Mouse (Mus musculus): ENCODE data around the gene Rcor2.

Rcor2 gene

GRCm38 (mm10) chr19:7316822-7317221 lies 49.7 kb downstream of the Rcor2 start:
- DNase-seq (ENCODE audit: low spot score in 2 of 2): no peak

DNA sequence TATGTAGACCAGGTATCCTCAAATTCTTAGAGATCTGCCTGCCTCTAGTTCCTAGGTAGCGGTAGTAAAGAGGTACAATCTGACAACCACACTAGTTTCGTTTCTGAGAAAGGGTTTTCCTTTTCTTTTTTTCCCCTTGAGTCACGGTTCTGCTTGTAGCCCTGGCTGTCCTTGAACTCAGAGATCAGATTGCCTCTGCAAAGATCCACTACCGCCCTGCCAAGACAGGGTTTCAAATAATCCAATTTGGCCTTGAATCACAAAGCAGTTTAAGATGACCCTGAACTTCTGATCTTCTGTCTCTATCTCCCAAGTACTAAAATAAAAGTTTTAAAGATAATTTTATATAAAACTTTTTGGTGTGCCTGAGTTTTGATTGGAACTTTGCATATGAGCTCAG lies 50.6 kb downstream of the Rcor2 start:
- DNase-seq (ENCODE audit: low spot score in 2 of 2): no peak

- DNase-seq (ENCODE audit: low spot score in 2 of 2): no peak
Observed at GRCm38 (mm10) chr19:7320181-7320580, 53.1 kb downstream of the Rcor2 start.

DNA sequence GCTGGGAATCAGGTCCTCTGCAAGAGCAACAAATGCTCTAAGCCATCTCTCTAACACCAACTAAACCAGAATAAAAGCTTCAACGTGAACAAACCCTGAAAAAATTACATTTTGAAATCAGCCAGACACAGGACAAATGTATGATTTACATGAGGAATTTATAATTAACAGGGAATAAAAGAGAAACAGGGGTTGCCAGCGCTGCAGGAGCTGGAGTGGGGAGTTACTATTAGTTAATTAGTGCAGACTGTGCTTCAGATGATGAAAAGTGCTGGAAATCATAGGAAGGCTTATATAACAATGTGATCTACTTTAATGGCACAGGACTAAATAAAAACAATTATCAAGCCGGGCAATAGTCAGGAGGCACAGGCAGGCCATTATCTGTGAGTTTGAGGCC lies 54.3 kb downstream of the Rcor2 start:
- no peak for DNase-seq (ENCODE audit: low spot score in 2 of 2)
